Mouse (Mus musculus) G1E (cell line): ENCODE data around the gene Ogn. TPM values are rescaled to one million over a fixed set of nuclear protein-coding genes. Genes with fewer than 3 reads are reported as not detected.

Source experiments
- ATAC-seq: 2 replicates; pipeline ENCODE4 v1.8.0; 2016; ENCODE audit warnings: mild to moderate bottlenecking; ENCODE audit not compliant: insufficient number of reproducible peaks, poor library complexity, low FRiP score, severe bottlenecking; ENCODE audit errors: extremely low read depth
- DNase-seq: peaks from one replicate; pipeline ENCODE4 v3.0.0; 2012; ENCODE audit warnings: low spot score
- H3K27me3 ChIP-seq: 2 replicates; pipeline ENCODE4 v1.6.1; 2012; ENCODE audit warnings: mild to moderate bottlenecking, low read length, inconsistent platforms; ENCODE audit not compliant: insufficient read depth
- H3K36me3 ChIP-seq: replicated peaks from 2 replicates; pipeline ENCODE3; 2012; ENCODE audit warnings: mild to moderate bottlenecking, inconsistent platforms
- H3K4me1 ChIP-seq: 2 replicates; pipeline ENCODE4 v1.6.1; 2012; ENCODE audit warnings: low read depth, low read length, inconsistent platforms, mixed read lengths; ENCODE audit not compliant: insufficient read depth
- H3K4me3 ChIP-seq: 2 replicates; pipeline ENCODE4 v1.5.1; 2012; ENCODE audit warnings: low read depth, mild to moderate bottlenecking, inconsistent platforms, low read length, moderate library complexity, mixed read lengths
- H3K9me3 ChIP-seq: replicated peaks from 2 replicates; pipeline ENCODE4 v1.6.1; 2012; ENCODE audit warnings: inconsistent platforms
- CTCF ChIP-seq: IDR thresholded peaks from 2 replicates; pipeline ENCODE4 v1.5.1; 2012; ENCODE audit warnings: low read depth, low read length, inconsistent platforms, mixed read lengths
- GATA1 ChIP-seq: IDR thresholded peaks from 2 replicates; pipeline ENCODE4 v1.6.1; 2012; ENCODE audit warnings: borderline replicate concordance, low read length, inconsistent platforms, mixed read lengths
- GATA2 ChIP-seq: IDR thresholded peaks from 2 replicates; pipeline ENCODE4 v1.6.1; 2012; ENCODE audit warnings: low read depth, low read length, inconsistent platforms, borderline replicate concordance
- POLR2AphosphoS5 ChIP-seq: IDR thresholded peaks from 2 replicates; pipeline ENCODE4 v1.6.1; 2012; ENCODE audit warnings: low read depth, low read length, inconsistent platforms; ENCODE audit not compliant: insufficient replicate concordance
- TAL1 ChIP-seq: conservative IDR thresholded peaks from 2 replicates; pipeline ENCODE4 v1.6.1; 2012; ENCODE audit warnings: low read depth, low read length, inconsistent platforms, mixed read lengths
- polyA plus RNA-seq: library from polyadenylated mRNA; stranded (reverse); fragments of >175 nt; gene quantifications from 2 replicates; pipeline ENCODE4 v1.2.3, GENCODE M21; 2012
- total RNA-seq, 2 experiments: library from RNA; stranded (forward) in 1 of 2; stranded (reverse) in 1 of 2; fragments of 200-1000 nt in 1 of 2; fragments of >200 nt in 1 of 2; fragmentation: Nextera tagmentation in 1 of 2; gene quantifications; 2 replicates each; pipeline ENCODE4 v1.2.3; 2014 to 2017

The Ogn gene
- total and polyA plus RNA-seq, 3 experiments = 0.05 TPM; not detected in 2

GRCm38 (mm10) chr13:49651781-49652351 is 44.0 kb downstream of the Ogn start:
- H3K36me3 ChIP-seq = peaks cover 31% of the 10 kb centered on the region
- H3K4me3 ChIP-seq = peak overlapping the region; percentile 100
- peaks cover 15% of the 10 kb centered on the region for H3K4me1 ChIP-seq
- ATAC-seq = no peak
- TF ChIP-seq POLR2AphosphoS5 (no peak), GATA2 (no peak), GATA1 (no peak), TAL1 (no peak)
- no peaks in the 10 kb centered on the region for H3K27me3 ChIP-seq
- H3K9me3 ChIP-seq = no peaks in the 10 kb centered on the region
- DNase-seq = no peak

- Histone ChIP-seq H3K36me3 (peaks cover 38% of the 10 kb centered on the region), H3K4me3 (peak within 1 kb of the TSS; percentile 100), H3K4me1 (peaks cover 15% of the 10 kb centered on the region), H3K27me3 (no peaks in the 10 kb centered on the region), H3K9me3 (no peaks in the 10 kb centered on the region)
- ATAC-seq (peak; percentile 93), DNase-seq (peak; percentile 77)
- no peak for TF ChIP-seq POLR2AphosphoS5
- no peak for TF ChIP-seq TAL1
- no peak for TF ChIP-seq CTCF
- TF ChIP-seq GATA1 = no peak
- TF ChIP-seq GATA2 = no peak
Observed at GRCm38 (mm10) chr13:49652481-49653179, 44.8 kb downstream of the Ogn start, which contains the start of the genes Cenpp and Nol8. Gene Cenpp, minus strand, starts transcription at chr13:49652785. Gene Nol8, plus strand, starts transcription at chr13:49653078.

GRCm38 (mm10) chr13:49653180-49653541 is 45.3 kb downstream of the Ogn start:
- Histone ChIP-seq H3K9me3 (no peaks in the 10 kb centered on the region), H3K4me3 (peak overlapping the region; percentile 100), H3K27me3 (no peaks in the 10 kb centered on the region), H3K4me1 (peaks cover 15% of the 10 kb centered on the region), H3K36me3 (peaks cover 35% of the 10 kb centered on the region)
- TF ChIP-seq POLR2AphosphoS5 (no peak), GATA2 (no peak), CTCF (no peak), GATA1 (no peak), TAL1 (no peak)
- DNase-seq = no peak
- peak; percentile 46 for ATAC-seq

Other genes with a start within 250 kb of the Ogn start
- 4.5 and 4.8 TPM in 2 replicates for gene Ippk, start 186.8 kb upstream of the Ogn start, total RNA-seq (2014; fragmentation: Nextera tagmentation)
- 15.8 and 15.9 TPM in 2 replicates for gene Ippk, start 186.8 kb upstream of the Ogn start, total RNA-seq (2017)
- 1.3 and 2.3 TPM in 2 replicates for gene Ippk, start 186.8 kb upstream of the Ogn start, polyA plus RNA-seq
- gene Tes3-ps, start 114.7 kb upstream of the Ogn start, total RNA-seq (2014; fragmentation: Nextera tagmentation) = 1.4 and 1.8 TPM in 2 replicates
- gene Tes3-ps, start 114.7 kb upstream of the Ogn start, total RNA-seq (2017) = 2.8 and 4.4 TPM in 2 replicates
- 0.01 TPM in 1 of 2 replicates, not detected in the other for gene Tes3-ps, start 114.7 kb upstream of the Ogn start, polyA plus RNA-seq
- gene Ecm2, start 103.2 kb upstream of the Ogn start, total RNA-seq (2014; fragmentation: Nextera tagmentation) = not detected in 2 replicates
- gene Ecm2, start 103.2 kb upstream of the Ogn start, total RNA-seq (2017) = 0.16 and 0.17 TPM in 2 replicates
- 0.01 TPM in 1 of 2 replicates, not detected in the other for gene Ecm2, start 103.2 kb upstream of the Ogn start, polyA plus RNA-seq
- gene Aspn, start 63.6 kb upstream of the Ogn start, total RNA-seq (2014; fragmentation: Nextera tagmentation) = not detected in 2 replicates
- 0.06 TPM in 1 of 2 replicates, not detected in the other for gene Aspn, start 63.6 kb upstream of the Ogn start, total RNA-seq (2017)
- gene Aspn, start 63.6 kb upstream of the Ogn start, polyA plus RNA-seq = not detected in 2 replicates
- gene Omd, start 25.6 kb upstream of the Ogn start, total RNA-seq (2014; fragmentation: Nextera tagmentation) = not detected in 2 replicates
- 0.05 TPM in 1 of 2 replicates, not detected in the other for gene Omd, start 25.6 kb upstream of the Ogn start, total RNA-seq (2017)
- not detected in 2 replicates for gene Omd, start 25.6 kb upstream of the Ogn start, polyA plus RNA-seq
- gene Cenpp, start 44.7 kb downstream of the Ogn start, total RNA-seq (2014; fragmentation: Nextera tagmentation) = 27.5 and 29.9 TPM in 2 replicates
- 48.5 and 49.2 TPM in 2 replicates for gene Cenpp, start 44.7 kb downstream of the Ogn start, total RNA-seq (2017)
- gene Cenpp, start 44.7 kb downstream of the Ogn start, polyA plus RNA-seq = 6.9 and 7.7 TPM in 2 replicates
- 78.6 and 90.0 TPM in 2 replicates for gene Nol8, start 45.0 kb downstream of the Ogn start, total RNA-seq (2014; fragmentation: Nextera tagmentation)
- gene Nol8, start 45.0 kb downstream of the Ogn start, total RNA-seq (2017) = 40.2 and 59.2 TPM in 2 replicates
- 2.0 and 3.0 TPM in 2 replicates for gene Nol8, start 45.0 kb downstream of the Ogn start, polyA plus RNA-seq
- 162 and 174 TPM in 2 replicates for gene Iars, start 74.1 kb downstream of the Ogn start, total RNA-seq (2014; fragmentation: Nextera tagmentation)
- gene Iars, start 74.1 kb downstream of the Ogn start, total RNA-seq (2017) = 65.3 and 73.4 TPM in 2 replicates
- gene Iars, start 74.1 kb downstream of the Ogn start, polyA plus RNA-seq = 19.6 and 38.9 TPM in 2 replicates
- gene Gm30302, start 191.0 kb downstream of the Ogn start, total RNA-seq (2014; fragmentation: Nextera tagmentation) = not detected in 2 replicates
- 0.05 and 0.17 TPM in 2 replicates for gene Gm30302, start 191.0 kb downstream of the Ogn start, total RNA-seq (2017)
- gene Gm30302, start 191.0 kb downstream of the Ogn start, polyA plus RNA-seq = not detected in 2 replicates